Mouse (Mus musculus): ENCODE data around the gene Ccnk.

GRCm38 (mm10) chr12:108226216-108226615 lies 46.8 kb downstream of the Ccnk start:
- TF ChIP-seq POLR2A (IDR thresholded peaks at IDR 0.05; ENCODE audit: low read depth, low read length) (no peak), CTCF (IDR thresholded peaks at IDR 0.05; ENCODE audit: borderline replicate concordance, insufficient read depth, low read length) (no peak)

Measured in embryonic fibroblast, embryonic 13.5 days (primary cell).